Mouse (Mus musculus) forebrain, embryonic 16.5 days (tissue): ENCODE data around the gene Bcap31. TPM values are rescaled to one million over a fixed set of nuclear protein-coding genes. Genes with fewer than 3 reads are reported as not detected.

Experiments
- ATAC-seq: fragments of 200-750 bp; cut with Nextera tagmentation; 2 replicates; pipeline ENCODE4 v1.8.0; 2017; ENCODE audit warnings: mild to moderate bottlenecking, moderate library complexity
- H3K27ac ChIP-seq: fragments of 300-500 bp; sonication (generic); 2 replicates; pipeline ENCODE4 v1.5.1; 2014; ENCODE audit warnings: low read length, control low read depth
- H3K27me3 ChIP-seq: fragments of 300-500 bp; sonication (generic); replicated peaks from 2 replicates; pipeline ENCODE4 v1.6.1; 2014; ENCODE audit warnings: low read length; ENCODE audit not compliant: control insufficient read depth, insufficient read depth
- H3K36me3 ChIP-seq: fragments of 300-500 bp; sonication (generic); 2 replicates; pipeline ENCODE4 v1.6.1; 2014; ENCODE audit not compliant: control insufficient read depth, insufficient read depth
- H3K4me1 ChIP-seq: fragments of 300-500 bp; sonication (generic); replicated peaks from 2 replicates; pipeline ENCODE4 v1.6.1; 2014; ENCODE audit warnings: low read length; ENCODE audit not compliant: control insufficient read depth, insufficient read depth
- H3K4me2 ChIP-seq: fragments of 300-500 bp; sonication (generic); 2 replicates; pipeline ENCODE4 v1.6.1; 2014; ENCODE audit warnings: mild to moderate bottlenecking, low read length, control low read depth
- H3K4me3 ChIP-seq: fragments of 300-500 bp; sonication (generic); replicated peaks from 2 replicates; pipeline ENCODE4 v1.5.1; 2014; ENCODE audit warnings: mild to moderate bottlenecking, low read length, control low read depth
- H3K9ac ChIP-seq: fragments of 300-500 bp; sonication (generic); replicated peaks from 2 replicates; pipeline ENCODE4 v1.6.1; 2014; ENCODE audit warnings: low read depth, low read length, control low read depth
- H3K9me3 ChIP-seq: fragments of 300-500 bp; sonication (generic); 2 replicates; pipeline ENCODE4 v1.6.1; 2016; ENCODE audit warnings: low read length; ENCODE audit not compliant: control insufficient read depth
- WGBS: fragments of 180-500 bp; shearing (Covaris S2); extraction: QIAGEN DNeasy Blood & Tissue Kit; methylation state at CpG from one replicate; pipeline ENCODE4 v1.1.7; 2014; 5-methylcytosine and 5-hydroxymethylcytosine counted together
- polyA plus RNA-seq: library from polyadenylated mRNA; unstranded; fragments of >200 nt; fragmentation: Nextera tagmentation; extraction: Ambion mirVana; gene quantifications from 2 replicates; pipeline ENCODE4 v1.2.1, GENCODE M21; 2015

Bcap31 gene
- polyA plus RNA-seq, 1 experiment from 2014 or later, result 109 TPM

- no peak for ATAC-seq
- Histone ChIP-seq H3K4me3 (no peak overlapping the region), H3K4me1 (peaks cover 10% of the 10 kb centered on the region), H3K27me3 (no peaks in the 10 kb centered on the region; the same call in 1 of the 2 replicates), H3K27ac (no peak overlapping the region), H3K9me3 (no peaks in the 10 kb centered on the region), H3K36me3 (no peaks in the 10 kb centered on the region), H3K4me2 (no peak overlapping the region), H3K9ac (no peak overlapping the region)
These were observed 52.8 kb downstream of the Bcap31 start for GRCm38 (mm10) chrX:73663143-73663542.

- Histone ChIP-seq H3K4me3 (peak overlapping the region; percentile 56), H3K9me3 (no peaks in the 10 kb centered on the region), H3K36me3 (no peaks in the 10 kb centered on the region), H3K4me2 (peak overlapping the region; percentile 67), H3K4me1 (peaks cover 10% of the 10 kb centered on the region), H3K27me3 (no peaks in the 10 kb centered on the region; the same call in 1 of the 2 replicates), H3K9ac (peak overlapping the region; percentile 77), H3K27ac (0 out of 2 replicates have a peak overlapping the region, but pooled peaks have one; percentile 18)
- WGBS, result 28% methylated on average over 3 of the region's 3 CpGs
- ATAC-seq, result peak; percentile 12
These were observed 55.7 kb downstream of the Bcap31 start for GRCm38 (mm10) chrX:73660284-73660665.

- Histone ChIP-seq H3K36me3 (no peaks in the 10 kb centered on the region), H3K4me1 (peaks cover 10% of the 10 kb centered on the region), H3K27me3 (no peaks in the 10 kb centered on the region; the same call in 1 of the 2 replicates), H3K9ac (peak within 1 kb of the TSS; percentile 77), H3K27ac (peak within 1 kb of the TSS; percentile 44), H3K4me2 (peak within 1 kb of the TSS; percentile 67), H3K4me3 (peak within 1 kb of the TSS; percentile 56), H3K9me3 (no peaks in the 10 kb centered on the region)
- 18% methylated on average over 50 of the region's 57 CpGs for WGBS
- ATAC-seq, result peak; percentile 71
These were observed 56.2 kb downstream of the Bcap31 start, which contains the start of gene Pnck for GRCm38 (mm10) chrX:73659575-73660283. TSS of gene Pnck (minus strand) at chrX:73660117.

GRCm38 (mm10) chrX:73658936-73659574 is 56.9 kb downstream of the Bcap31 start:
- Histone ChIP-seq H3K36me3 (no peaks in the 10 kb centered on the region), H3K4me2 (peak overlapping the region; percentile 67), H3K4me3 (peak overlapping the region; percentile 56), H3K27ac (no peak overlapping the region; the same call in 1 of the 2 replicates), H3K9ac (peak overlapping the region; percentile 77), H3K27me3 (no peaks in the 10 kb centered on the region; the same call in 1 of the 2 replicates), H3K9me3 (no peaks in the 10 kb centered on the region), H3K4me1 (peaks cover 10% of the 10 kb centered on the region)
- 54% methylated on average over 13 of the region's 13 CpGs for WGBS
- peak; percentile 37 for ATAC-seq

GRCm38 (mm10) chrX:73658391-73658790 is 57.6 kb downstream of the Bcap31 start:
- WGBS, result 38% methylated on average over 7 of the region's 7 CpGs
- Histone ChIP-seq H3K9me3 (no peaks in the 10 kb centered on the region), H3K4me3 (peak overlapping the region; percentile 56), H3K4me1 (peaks cover 10% of the 10 kb centered on the region), H3K27me3 (no peaks in the 10 kb centered on the region; the same call in 1 of the 2 replicates), H3K36me3 (no peaks in the 10 kb centered on the region), H3K9ac (no peak overlapping the region), H3K27ac (no peak overlapping the region), H3K4me2 (peak overlapping the region; percentile 67)
- ATAC-seq, result no peak

- H3K4me2 ChIP-seq, result no peak overlapping the region
- no peak overlapping the region for H3K27ac ChIP-seq
- no peaks in the 10 kb centered on the region for H3K36me3 ChIP-seq
- no peak overlapping the region for H3K4me3 ChIP-seq
- ATAC-seq, result no peak
- H3K9me3 ChIP-seq, result no peaks in the 10 kb centered on the region
- H3K27me3 ChIP-seq, result no peaks in the 10 kb centered on the region; the same call in 1 of the 2 replicates
- WGBS, result 70% methylated on average over 3 of the region's 3 CpGs
- H3K9ac ChIP-seq, result no peak overlapping the region
- peaks cover 10% of the 10 kb centered on the region for H3K4me1 ChIP-seq
These were observed 60.4 kb downstream of the Bcap31 start for GRCm38 (mm10) chrX:73655529-73655928.

GRCm38 (mm10) chrX:73654177-73654576 is 61.8 kb downstream of the Bcap31 start:
- Histone ChIP-seq H3K27ac (no peak overlapping the region), H3K27me3 (no peaks in the 10 kb centered on the region), H3K36me3 (no peaks in the 10 kb centered on the region), H3K4me2 (no peak overlapping the region), H3K4me3 (no peak overlapping the region), H3K9ac (no peak overlapping the region), H3K9me3 (no peaks in the 10 kb centered on the region), H3K4me1 (peaks cover 6% of the 10 kb centered on the region)
- WGBS, result 12% methylated on average over 6 of the region's 6 CpGs
- peak; percentile 30; the same call in 1 of the 2 replicates for ATAC-seq

GRCm38 (mm10) chrX:73653392-73653791 is 62.6 kb downstream of the Bcap31 start:
- no peak overlapping the region for H3K4me3 ChIP-seq
- ATAC-seq, result no peak
- WGBS, result 88% methylated on average over 6 of the region's 6 CpGs
- H3K27me3 ChIP-seq, result no peaks in the 10 kb centered on the region
- no peaks in the 10 kb centered on the region for H3K9me3 ChIP-seq
- no peak overlapping the region for H3K4me2 ChIP-seq
- no peak overlapping the region for H3K27ac ChIP-seq
- no peak overlapping the region for H3K9ac ChIP-seq
- H3K36me3 ChIP-seq, result no peaks in the 10 kb centered on the region
- peaks cover under 1% of the 10 kb centered on the region; the same call in 1 of the 2 replicates for H3K4me1 ChIP-seq

- no peaks in the 10 kb centered on the region for H3K27me3 ChIP-seq
- H3K4me3 ChIP-seq, result no peak overlapping the region
- no peak overlapping the region for H3K27ac ChIP-seq
- no peak for ATAC-seq
- H3K4me1 ChIP-seq, result no peaks in the 10 kb centered on the region
- H3K36me3 ChIP-seq, result no peaks in the 10 kb centered on the region
- WGBS, result 81% methylated on average over 3 of the region's 3 CpGs
- no peaks in the 10 kb centered on the region for H3K9me3 ChIP-seq
- H3K4me2 ChIP-seq, result no peak overlapping the region
- H3K9ac ChIP-seq, result no peak overlapping the region
These were observed 65.1 kb downstream of the Bcap31 start for GRCm38 (mm10) chrX:73650869-73651268.
